ENCODE assay signal across 20 mouse cellular contexts in genomic region chr1:81548906-81549305, GRCm38 (mm10).
DNase-seq lines count a peak whose midpoint lies in the region; ATAC-seq lines count a peak whose summit lies in the region.
"Had no signal": no experiment of that assay in that cellular context is flagged by ENCODE, and none has a peak within 500 bp of the region (broad histone marks: within the 10 kb centered on the region; RNA-seq: fewer than 3 reads in every experiment).

No protein-coding gene starts in this region.

- ATAC-seq in hindbrain, embryonic 11.5 days (ENCODE audit: low FRiP score), result no peak
- ATAC-seq in embryonic facial prominence, embryonic 11.5 days (replicated peaks; ENCODE audit: insufficient number of reproducible peaks, low FRiP score, low TSS enrichment, low read depth), result no peak
- no peak for ATAC-seq in megakaryocyte-erythroid progenitor cell, adult 5-6 weeks (replicated peaks; ENCODE audit: low FRiP score, low TSS enrichment, poor library complexity, severe bottlenecking)

- 66% methylated on average over 2 of the region's 2 CpGs for WGBS in hindbrain, embryonic 11.5 days
- 77% methylated on average over 2 of the region's 2 CpGs for WGBS in hindbrain, embryonic 10.5 days
- 74% methylated on average over 2 of the region's 2 CpGs for WGBS in embryonic facial prominence, embryonic 11.5 days

- H3K36me3 ChIP-seq in hindbrain, embryonic 11.5 days (ENCODE audit: control insufficient read depth, insufficient read depth, low read length), result no peaks in the 10 kb centered on the region
- H3K36me3 ChIP-seq in hindbrain, embryonic 10.5 days, result no peaks in the 10 kb centered on the region
- no peaks in the 10 kb centered on the region for H3K36me3 ChIP-seq in embryonic facial prominence, embryonic 11.5 days (replicated peaks; ENCODE audit: control insufficient read depth, insufficient read depth, low read depth, low read length)
- H3K36me3 ChIP-seq: embryonic facial prominence, embryonic 13.5 days; forebrain, embryonic 10.5 days; heart, embryonic 12.5 days; kidney, embryonic 15.5 days; liver, embryonic 13.5 days; midbrain, embryonic 12.5 days had no signal

- no peak overlapping the region for H3K4me3 ChIP-seq in hindbrain, embryonic 11.5 days (ENCODE audit: low read depth, low read length)
- no peak overlapping the region for H3K4me3 ChIP-seq in hindbrain, embryonic 10.5 days
- H3K4me3 ChIP-seq in embryonic facial prominence, embryonic 11.5 days (ENCODE audit: low read depth, low read length), result no peak overlapping the region
- H3K4me3 ChIP-seq: embryonic facial prominence, embryonic 13.5 days; forebrain, embryonic 10.5 days; heart, embryonic 12.5 days; kidney, embryonic 15.5 days; liver, embryonic 13.5 days; midbrain, embryonic 12.5 days had no signal

- no peak overlapping the region for H3K9ac ChIP-seq in hindbrain, embryonic 11.5 days (ENCODE audit: low read depth, low read length)
- H3K9ac ChIP-seq in embryonic facial prominence, embryonic 11.5 days (replicated peaks; ENCODE audit: low read length), result no peak overlapping the region
- H3K9ac ChIP-seq: embryonic facial prominence, embryonic 13.5 days; heart, embryonic 12.5 days; kidney, embryonic 15.5 days; liver, embryonic 13.5 days; midbrain, embryonic 12.5 days had no signal

- DNase-seq in hindbrain, embryonic 11.5 days (ENCODE audit: low spot score), result peak; percentile 25
- DNase-seq in hindbrain, embryonic 10.5 days (ENCODE audit: low spot score), result no peak
- peak; percentile 1 for DNase-seq in 416B (ENCODE audit: low read depth)
- DNase-seq in R1 (ENCODE audit: low read depth, low spot score), result peak; percentile 32
- DNase-seq in embryonic facial prominence, embryonic 11.5 days (ENCODE audit: low spot score), result peak; percentile 69
- no peak for DNase-seq in heart, adult 9 months (ENCODE audit: low spot score in 2 of 2)
- DNase-seq in layer of hippocampus, adult 9-10 months (ENCODE audit: low spot score), result no peak
- DNase-seq: cerebellum, adult 8-10 months; gastrocnemius, postnatal 36 days; heart, postnatal 36 days; liver, embryonic 13.5 days; lung, postnatal 10 days; right cerebral cortex, postnatal 14 days; thymus, postnatal 36 days had no signal

- no peaks in the 10 kb centered on the region for H3K27me3 ChIP-seq in hindbrain, embryonic 11.5 days (ENCODE audit: control insufficient read depth, insufficient read depth, low read length)
- no peaks in the 10 kb centered on the region for H3K27me3 ChIP-seq in hindbrain, embryonic 10.5 days (ENCODE audit: insufficient read depth, poor library complexity, severe bottlenecking)
- no peaks in the 10 kb centered on the region for H3K27me3 ChIP-seq in embryonic facial prominence, embryonic 11.5 days (ENCODE audit: control insufficient read depth, insufficient read depth, low read length)
- H3K27me3 ChIP-seq: embryonic facial prominence, embryonic 13.5 days; heart, embryonic 12.5 days; kidney, embryonic 15.5 days; liver, embryonic 13.5 days; midbrain, embryonic 12.5 days had no signal

- H3K9me3 ChIP-seq in hindbrain, embryonic 11.5 days (ENCODE audit: control insufficient read depth, low read length), result no peaks in the 10 kb centered on the region
- no peaks in the 10 kb centered on the region for H3K9me3 ChIP-seq in hindbrain, embryonic 10.5 days
- no peaks in the 10 kb centered on the region for H3K9me3 ChIP-seq in embryonic facial prominence, embryonic 11.5 days (replicated peaks; ENCODE audit: control insufficient read depth, low read length)
- H3K9me3 ChIP-seq: embryonic facial prominence, embryonic 13.5 days; forebrain, embryonic 10.5 days; heart, embryonic 12.5 days; kidney, embryonic 15.5 days; liver, embryonic 13.5 days; midbrain, embryonic 12.5 days had no signal

- H3K27ac ChIP-seq in hindbrain, embryonic 11.5 days (ENCODE audit: low read depth, low read length), result no peak overlapping the region
- no peak overlapping the region for H3K27ac ChIP-seq in hindbrain, embryonic 10.5 days
- H3K27ac ChIP-seq in embryonic facial prominence, embryonic 11.5 days (replicated peaks; ENCODE audit: low read depth, low read length), result no peak overlapping the region
- H3K27ac ChIP-seq: embryonic facial prominence, embryonic 13.5 days; forebrain, embryonic 10.5 days; kidney, embryonic 15.5 days; liver, embryonic 13.5 days; midbrain, embryonic 12.5 days had no signal

- no peaks in the 10 kb centered on the region for H3K4me1 ChIP-seq in hindbrain, embryonic 11.5 days (replicated peaks; ENCODE audit: control insufficient read depth, insufficient read depth, low read length)
- H3K4me1 ChIP-seq in hindbrain, embryonic 10.5 days (replicated peaks), result no peaks in the 10 kb centered on the region
- H3K4me1 ChIP-seq in embryonic facial prominence, embryonic 11.5 days (ENCODE audit: control insufficient read depth, insufficient read depth, low read length), result no peaks in the 10 kb centered on the region
- H3K4me1 ChIP-seq: embryonic facial prominence, embryonic 13.5 days; forebrain, embryonic 10.5 days; kidney, embryonic 15.5 days; liver, embryonic 13.5 days; midbrain, embryonic 12.5 days had no signal

- H3K4me2 ChIP-seq in hindbrain, embryonic 11.5 days (replicated peaks; ENCODE audit: low read depth, low read length), result no peak overlapping the region
- no peak overlapping the region for H3K4me2 ChIP-seq in embryonic facial prominence, embryonic 11.5 days (ENCODE audit: low read depth, low read length)
- H3K4me2 ChIP-seq: embryonic facial prominence, embryonic 13.5 days; heart, embryonic 12.5 days; kidney, embryonic 15.5 days; liver, embryonic 13.5 days; midbrain, embryonic 12.5 days had no signal

Comparison
In these comparisons a context has a peak if more than half of its experiments do, and no peak if none do; other contexts are left out.
1. DNase-seq: peak in hindbrain, embryonic 11.5 days (single experiment), 416B (single experiment), R1 (single experiment) and embryonic facial prominence, embryonic 11.5 days (single experiment); none in hindbrain, embryonic 10.5 days (single experiment), heart, adult 9 months (0 of 2) and layer of hippocampus, adult 9-10 months (single experiment).